Mouse (Mus musculus) kidney, embryonic 14.5 days (tissue): ENCODE data around the gene Frs3. TPM values are rescaled to one million over a fixed set of nuclear protein-coding genes. Genes with fewer than 3 reads are reported as not detected.

ENCODE experiments used
- ATAC-seq: fragments of 200-750 bp; cut with Nextera tagmentation; 2 replicates; pipeline ENCODE4 v1.8.0; 2017; ENCODE audit warnings: moderate number of reproducible peaks, mild to moderate bottlenecking, moderate TSS enrichment, moderate library complexity; ENCODE audit not compliant: low FRiP score, low TSS enrichment
- H3K27ac ChIP-seq: fragments of 300-500 bp; sonication (generic); 2 replicates; pipeline ENCODE4 v1.5.1; 2014; ENCODE audit warnings: low read depth, mild to moderate bottlenecking, low read length, moderate library complexity, mixed read lengths
- H3K27me3 ChIP-seq: fragments of 300-500 bp; sonication (generic); 2 replicates; pipeline ENCODE4 v1.6.1; 2014; ENCODE audit warnings: mild to moderate bottlenecking, low read length; ENCODE audit not compliant: control insufficient read depth, insufficient read depth
- H3K36me3 ChIP-seq: fragments of 300-500 bp; sonication (generic); 2 replicates; pipeline ENCODE4 v1.6.1; 2014; ENCODE audit warnings: low read length, mixed read lengths; ENCODE audit not compliant: control insufficient read depth, insufficient read depth
- H3K4me1 ChIP-seq: fragments of 300-500 bp; sonication (generic); 2 replicates; pipeline ENCODE4 v1.6.1; 2014; ENCODE audit warnings: low read length, mixed read lengths; ENCODE audit not compliant: control insufficient read depth, insufficient read depth
- H3K4me2 ChIP-seq: fragments of 300-500 bp; sonication (generic); replicated peaks from 2 replicates; pipeline ENCODE4 v1.6.1; 2014; ENCODE audit warnings: low read depth, mild to moderate bottlenecking, low read length
- H3K4me3 ChIP-seq: fragments of 300-500 bp; sonication (generic); 2 replicates; pipeline ENCODE4 v1.5.1; 2014; ENCODE audit warnings: mild to moderate bottlenecking, low read length
- H3K9ac ChIP-seq: fragments of 300-500 bp; sonication (generic); 2 replicates; pipeline ENCODE4 v1.6.1; 2014; ENCODE audit warnings: low read depth, mild to moderate bottlenecking, low read length, moderate library complexity
- H3K9me3 ChIP-seq: fragments of 300-500 bp; sonication (generic); 2 replicates; pipeline ENCODE4 v1.6.1; 2016; ENCODE audit warnings: low read length; ENCODE audit not compliant: control insufficient read depth
- WGBS: fragments of 180-500 bp; shearing (Covaris S2); extraction: QIAGEN DNeasy Blood & Tissue Kit; methylation state at CpG from one replicate; pipeline ENCODE4 v1.1.7; 2014; 5-methylcytosine and 5-hydroxymethylcytosine counted together
- polyA plus RNA-seq: library from polyadenylated mRNA; unstranded; fragments of >200 nt; fragmentation: Nextera tagmentation; extraction: Ambion mirVana; gene quantifications from 2 replicates; pipeline ENCODE4 v1.2.1, GENCODE M21; 2014

The Frs3 gene
- polyA plus RNA-seq, 1 experiment from 2014 or later = 2.9 TPM

- no peaks in the 10 kb centered on the region for H3K9me3 ChIP-seq
- H3K27me3 ChIP-seq = no peaks in the 10 kb centered on the region
- H3K4me2 ChIP-seq = no peak overlapping the region
- ATAC-seq = no peak
- no peak overlapping the region for H3K9ac ChIP-seq
- WGBS = 74% methylated on average over 9 of the region's 9 CpGs
- no peaks in the 10 kb centered on the region for H3K4me1 ChIP-seq
- H3K4me3 ChIP-seq = no peak overlapping the region
- H3K27ac ChIP-seq = no peak overlapping the region
- H3K36me3 ChIP-seq = no peaks in the 10 kb centered on the region
Measured at GRCm38 (mm10) chr17:47663009-47663713, 25.7 kb upstream of the Frs3 start.

GRCm38 (mm10) chr17:47664474-47664873 is 24.4 kb upstream of the Frs3 start:
- Histone ChIP-seq H3K27me3 (no peaks in the 10 kb centered on the region), H3K36me3 (no peaks in the 10 kb centered on the region), H3K9me3 (no peaks in the 10 kb centered on the region), H3K27ac (no peak overlapping the region), H3K4me3 (no peak overlapping the region), H3K4me2 (no peak overlapping the region), H3K4me1 (no peaks in the 10 kb centered on the region), H3K9ac (no peak overlapping the region)
- ATAC-seq = no peak
- WGBS = 90% methylated on average over 7 of the region's 7 CpGs

- no peak overlapping the region for H3K4me3 ChIP-seq
- ATAC-seq = no peak
- 78% methylated on average over 4 of the region's 4 CpGs for whole genome bisulfite sequencing
Measured at GRCm38 (mm10) chr17:47669166-47669565, 19.7 kb upstream of the Frs3 start.

GRCm38 (mm10) chr17:47671988-47672310 is 16.9 kb upstream of the Frs3 start:
- no peaks in the 10 kb centered on the region for H3K9me3 ChIP-seq
- H3K36me3 ChIP-seq = peaks cover 2% of the 10 kb centered on the region; the same call in 1 of the 2 replicates
- 10% methylated on average over 14 of the region's 14 CpGs for WGBS
- H3K4me2 ChIP-seq = peak overlapping the region; percentile 92
- H3K9ac ChIP-seq = peak overlapping the region; percentile 51; the same call in 1 of the 2 replicates
- H3K27me3 ChIP-seq = peaks cover 3% of the 10 kb centered on the region; the same call in 1 of the 2 replicates
- H3K27ac ChIP-seq = no peak overlapping the region
- peaks cover 11% of the 10 kb centered on the region for H3K4me1 ChIP-seq
- peak; percentile 71 for ATAC-seq
- peak overlapping the region; percentile 45 for H3K4me3 ChIP-seq

More at GRCm38 (mm10) chr17:47669166-47669565, 19.7 kb upstream of the Frs3 start:
- H3K9ac ChIP-seq = no peak overlapping the region
- no peak overlapping the region for H3K4me2 ChIP-seq
- H3K36me3 ChIP-seq = no peaks in the 10 kb centered on the region; the same call in 1 of the 2 replicates
- H3K9me3 ChIP-seq = no peaks in the 10 kb centered on the region
- H3K27me3 ChIP-seq = peaks cover 3% of the 10 kb centered on the region; the same call in 1 of the 2 replicates
- H3K4me1 ChIP-seq = peaks cover 11% of the 10 kb centered on the region
- H3K27ac ChIP-seq = no peak overlapping the region

- H3K27ac ChIP-seq = no peak overlapping the region
- ATAC-seq = peak; percentile 82
- peak overlapping the region; percentile 51 for H3K9ac ChIP-seq
- peak overlapping the region; percentile 92 for H3K4me2 ChIP-seq
- WGBS = 4% methylated on average over 63 of the region's 68 CpGs
- peaks cover 3% of the 10 kb centered on the region; the same call in 1 of the 2 replicates for H3K27me3 ChIP-seq
- H3K36me3 ChIP-seq = peaks cover 2% of the 10 kb centered on the region; the same call in 1 of the 2 replicates
- H3K4me3 ChIP-seq = peak overlapping the region; percentile 45
- H3K9me3 ChIP-seq = no peaks in the 10 kb centered on the region
- peaks cover 11% of the 10 kb centered on the region for H3K4me1 ChIP-seq
Measured at GRCm38 (mm10) chr17:47672311-47673111, 16.3 kb upstream of the Frs3 start.

- H3K4me1 ChIP-seq = peaks cover 11% of the 10 kb centered on the region
- no peak overlapping the region for H3K9ac ChIP-seq
- H3K27me3 ChIP-seq = peaks cover 3% of the 10 kb centered on the region; the same call in 1 of the 2 replicates
- no peak overlapping the region for H3K4me3 ChIP-seq
- H3K4me2 ChIP-seq = no peak overlapping the region
- no peak overlapping the region for H3K27ac ChIP-seq
- ATAC-seq = no peak
- peaks cover 27% of the 10 kb centered on the region for H3K36me3 ChIP-seq
- WGBS = 22% methylated on average over 9 of the region's 9 CpGs
- no peaks in the 10 kb centered on the region for H3K9me3 ChIP-seq
Measured at GRCm38 (mm10) chr17:47676581-47676980, 12.2 kb upstream of the Frs3 start.

- Histone ChIP-seq H3K9me3 (no peaks in the 10 kb centered on the region), H3K36me3 (peaks cover 32% of the 10 kb centered on the region), H3K9ac (no peak overlapping the region), H3K4me2 (no peak overlapping the region), H3K4me3 (no peak overlapping the region), H3K4me1 (peaks cover 1% of the 10 kb centered on the region; the same call in 1 of the 2 replicates), H3K27me3 (peaks cover under 1% of the 10 kb centered on the region; the same call in 1 of the 2 replicates), H3K27ac (peak overlapping the region; percentile 38; the same call in 1 of the 2 replicates)
- 73% methylated on average over 5 of the region's 5 CpGs for WGBS
- ATAC-seq = no peak
Measured at GRCm38 (mm10) chr17:47678238-47678637, 10.6 kb upstream of the Frs3 start.

- no peaks in the 10 kb centered on the region for H3K9me3 ChIP-seq
- H3K27me3 ChIP-seq = no peaks in the 10 kb centered on the region
- H3K4me1 ChIP-seq = no peaks in the 10 kb centered on the region
- no peak overlapping the region for H3K4me2 ChIP-seq
- no peak overlapping the region for H3K9ac ChIP-seq
- H3K36me3 ChIP-seq = peaks cover 37% of the 10 kb centered on the region
- H3K4me3 ChIP-seq = no peak overlapping the region
- 75% methylated on average over 5 of the region's 5 CpGs for WGBS
- no peak for ATAC-seq
- peak overlapping the region; percentile 38; the same call in 1 of the 2 replicates for H3K27ac ChIP-seq
Measured at GRCm38 (mm10) chr17:47678702-47679101, 10.1 kb upstream of the Frs3 start.

- Histone ChIP-seq H3K4me3 (no peak overlapping the region), H3K36me3 (peaks cover 59% of the 10 kb centered on the region), H3K9ac (no peak overlapping the region), H3K27me3 (no peaks in the 10 kb centered on the region), H3K4me2 (no peak overlapping the region), H3K27ac (no peak overlapping the region), H3K9me3 (no peaks in the 10 kb centered on the region), H3K4me1 (peaks cover 6% of the 10 kb centered on the region; the same call in 1 of the 2 replicates)
- no peak for ATAC-seq
- 82% methylated on average over 4 of the region's 4 CpGs for WGBS
Measured at GRCm38 (mm10) chr17:47682836-47683235, 6.0 kb upstream of the Frs3 start.
